In the genomic region with DNA sequence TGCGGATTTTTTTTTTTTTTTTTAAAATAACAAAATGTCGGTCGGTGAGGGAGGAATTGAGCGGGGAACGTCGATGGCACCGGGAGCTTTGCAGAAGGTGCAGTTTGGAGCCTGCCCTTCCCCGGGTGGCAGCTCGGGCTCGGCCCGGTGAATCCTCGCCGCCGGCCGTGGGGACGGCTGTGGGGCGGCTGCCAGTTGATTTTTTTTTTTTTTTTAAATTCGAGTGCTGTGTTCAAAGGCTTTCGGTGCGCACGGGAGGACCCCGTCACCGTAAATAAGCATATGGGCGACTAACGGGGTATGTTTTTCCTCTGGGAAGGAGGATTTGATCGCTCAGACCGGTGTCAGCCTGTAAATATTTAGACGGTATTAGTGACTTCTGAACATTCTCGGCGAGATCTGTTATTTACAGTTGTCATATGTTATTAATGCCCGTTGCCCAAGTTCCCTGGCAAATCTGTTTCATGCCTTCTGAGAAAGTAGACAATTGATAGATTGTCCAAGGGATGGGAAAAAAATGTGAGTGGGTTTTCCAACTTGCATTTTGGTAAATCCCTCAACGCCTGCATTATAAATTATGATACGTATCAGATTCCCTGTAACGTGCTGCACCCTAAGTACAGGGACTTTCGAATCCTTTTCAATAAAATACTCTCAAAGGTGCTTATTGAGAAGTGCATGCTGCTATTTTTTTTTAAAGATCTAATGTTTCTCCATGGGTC, we compare ENCODE assay signal across 8 mouse cellular contexts. TPM values are rescaled to one million over a fixed set of nuclear protein-coding genes. Genes with fewer than 3 reads are reported as not detected.
DNase-seq lines count a peak whose midpoint lies in the region; ATAC-seq and TF ChIP-seq lines count a peak whose summit lies in the region.

No protein-coding gene starts in this region.

- H3K9ac ChIP-seq in hindbrain, embryonic 11.5 days (ENCODE audit: low read depth, low read length): peak overlapping the region; percentile 94
- peak overlapping the region; percentile 88 for H3K9ac ChIP-seq in limb, embryonic 15.5 days
- H3K9ac ChIP-seq in midbrain, embryonic 16.5 days (ENCODE audit: low read depth, low read length): peak overlapping the region; percentile 97

- 3% methylated on average over 35 of the region's 35 CpGs for WGBS in hindbrain, embryonic 11.5 days
- WGBS in limb, embryonic 15.5 days: under 1% methylated on average over 35 of the region's 35 CpGs
- 1% methylated on average over 35 of the region's 35 CpGs for WGBS in midbrain, embryonic 16.5 days

- peaks cover 58% of the 10 kb centered on the region for H3K4me1 ChIP-seq in erythroblast, embryonic 14.5 days (ENCODE audit: control insufficient read depth)
- peaks cover 3% of the 10 kb centered on the region; the same call in 1 of the 2 replicates for H3K4me1 ChIP-seq in hindbrain, embryonic 11.5 days (replicated peaks; ENCODE audit: control insufficient read depth, insufficient read depth, low read length)
- peaks cover 24% of the 10 kb centered on the region for H3K4me1 ChIP-seq in limb, embryonic 15.5 days
- peaks cover 26% of the 10 kb centered on the region for H3K4me1 ChIP-seq in midbrain, embryonic 16.5 days (ENCODE audit: control insufficient read depth, insufficient read depth, low read length)

- no peak for TF ChIP-seq CTCF in left cerebral cortex, adult 2 months (IDR thresholded peaks at IDR 0.05)

- H3K36me3 ChIP-seq in erythroblast, embryonic 14.5 days (ENCODE audit: control insufficient read depth): peaks cover 46% of the 10 kb centered on the region
- no peaks in the 10 kb centered on the region for H3K36me3 ChIP-seq in hindbrain, embryonic 11.5 days (ENCODE audit: control insufficient read depth, insufficient read depth, low read length)
- no peaks in the 10 kb centered on the region for H3K36me3 ChIP-seq in limb, embryonic 15.5 days
- no peaks in the 10 kb centered on the region for H3K36me3 ChIP-seq in midbrain, embryonic 16.5 days (ENCODE audit: control insufficient read depth, insufficient read depth, low read length)

- no peaks in the 10 kb centered on the region for H3K9me3 ChIP-seq in erythroblast, embryonic 14.5 days (ENCODE audit: control insufficient read depth, low read length)
- no peaks in the 10 kb centered on the region for H3K9me3 ChIP-seq in hindbrain, embryonic 11.5 days (ENCODE audit: control insufficient read depth, low read length)
- no peaks in the 10 kb centered on the region for H3K9me3 ChIP-seq in limb, embryonic 15.5 days
- no peaks in the 10 kb centered on the region for H3K9me3 ChIP-seq in midbrain, embryonic 16.5 days (replicated peaks; ENCODE audit: control insufficient read depth, low read length, poor library complexity, severe bottlenecking)

- no peak for ATAC-seq in hindbrain, embryonic 11.5 days (ENCODE audit: low FRiP score)
- ATAC-seq in limb, embryonic 15.5 days (ENCODE audit: insufficient number of reproducible peaks, low FRiP score, low TSS enrichment, low read depth): no peak
- ATAC-seq in midbrain, embryonic 16.5 days: no peak

- peak overlapping the region; percentile 54 for H3K4me2 ChIP-seq in hindbrain, embryonic 11.5 days (replicated peaks; ENCODE audit: low read depth, low read length)
- peak overlapping the region; percentile 81 for H3K4me2 ChIP-seq in limb, embryonic 15.5 days
- peak overlapping the region; percentile 81 for H3K4me2 ChIP-seq in midbrain, embryonic 16.5 days (ENCODE audit: low read length)

- no peak for DNase-seq in left cerebral cortex, adult 2 months (ENCODE audit: extremely low spot score in 1 of 2, low spot score in 2 of 2)
- no peak for DNase-seq in left cerebral cortex, adult 11 months (ENCODE audit: low spot score)
- DNase-seq in adrenal gland, postnatal 36 days: peak; percentile 36 to 53
- DNase-seq in hindbrain, embryonic 11.5 days (ENCODE audit: low spot score): peak; percentile 55
- peak; percentile 17 to 18 for DNase-seq in thymus, postnatal 10 days (ENCODE audit: low spot score in 2 of 2)

- intact Hi-C loops in left cerebral cortex, adult 2 months (cut with DNase I): loop anchor here (1.0 to 10.0 kb wide), 7 partner anchors 57 to 821 kb away; a partner anchor contains a TSS

- peak overlapping the region; percentile 71 for H3K4me3 ChIP-seq in left cerebral cortex, adult 2 months
- H3K4me3 ChIP-seq in erythroblast, embryonic 14.5 days (replicated peaks): peak overlapping the region; percentile 91
- H3K4me3 ChIP-seq in hindbrain, embryonic 11.5 days (ENCODE audit: low read depth, low read length): peak overlapping the region; percentile 79
- H3K4me3 ChIP-seq in limb, embryonic 15.5 days: peak overlapping the region; percentile 68
- peak overlapping the region; percentile 65 for H3K4me3 ChIP-seq in midbrain, embryonic 16.5 days (ENCODE audit: low read depth, low read length)

- peak overlapping the region; percentile 80 for H3K27ac ChIP-seq in left cerebral cortex, adult 2 months
- H3K27ac ChIP-seq in hindbrain, embryonic 11.5 days (ENCODE audit: low read depth, low read length): peak overlapping the region; percentile 97
- H3K27ac ChIP-seq in limb, embryonic 15.5 days: peak overlapping the region; percentile 96
- H3K27ac ChIP-seq in midbrain, embryonic 16.5 days (ENCODE audit: low read length): peak overlapping the region; percentile 98

- H3K27me3 ChIP-seq in erythroblast, embryonic 14.5 days (ENCODE audit: control insufficient read depth): no peaks in the 10 kb centered on the region
- H3K27me3 ChIP-seq in hindbrain, embryonic 11.5 days (ENCODE audit: control insufficient read depth, insufficient read depth, low read length): no peaks in the 10 kb centered on the region
- no peaks in the 10 kb centered on the region for H3K27me3 ChIP-seq in limb, embryonic 15.5 days
- H3K27me3 ChIP-seq in midbrain, embryonic 16.5 days (ENCODE audit: control insufficient read depth, insufficient read depth, low read depth, low read length): no peaks in the 10 kb centered on the region

RNA-seq across cellular contexts. Expression of a gene that starts 2.0 kb away (rescaled TPM):
- 100 to 1,000 TPM; 103 to 104 TPM for total RNA-seq in left cerebral cortex, adult 2 months (2021)
- 10 to 100 TPM; 45.8 to 63.5 TPM for total RNA-seq in adrenal gland, postnatal 36 days (2021)
- polyA plus RNA-seq in erythroblast, embryonic 14.5 days (2012): 26.8 and 37.8 TPM in 2 replicates
- 279 and 291 TPM in 2 replicates for polyA plus RNA-seq in hindbrain, embryonic 11.5 days (2014; fragmentation: Nextera tagmentation; extraction: Ambion mirVana)
- polyA plus RNA-seq in limb, embryonic 15.5 days (2015; fragmentation: Nextera tagmentation; extraction: Ambion mirVana): 116 and 125 TPM in 2 replicates
- 263 and 296 TPM in 2 replicates for polyA plus RNA-seq in midbrain, embryonic 16.5 days (2015; fragmentation: Nextera tagmentation; extraction: Ambion mirVana)

Comparison
In these comparisons a context has a peak if more than half of its experiments do, and no peak if none do; other contexts are left out.
1. DNase-seq: peak in adrenal gland, postnatal 36 days (2 of 2), hindbrain, embryonic 11.5 days (single experiment) and thymus, postnatal 10 days (2 of 2); none in left cerebral cortex, adult 2 months (0 of 2) and left cerebral cortex, adult 11 months (single experiment).
2. Peak in every context shown above with its lines, with median percentiles within 50 percentile points of each other: H3K27ac ChIP-seq, H3K4me3 ChIP-seq, H3K4me2 ChIP-seq and H3K9ac ChIP-seq.